Mouse (Mus musculus) limb, embryonic 10.5 days (tissue): ENCODE data around the gene Pard3. TPM values are rescaled to one million over a fixed set of nuclear protein-coding genes. Genes with fewer than 3 reads are reported as not detected.

ENCODE experiments used
- DNase-seq: peaks from one replicate; pipeline ENCODE4 v3.0.0-alpha.2; 2017; ENCODE audit warnings: low spot score
- H3K27ac ChIP-seq: fragments of 300-500 bp; sonication (generic); 2 replicates; pipeline ENCODE4 v1.5.1; 2016; ENCODE audit warnings: mild to moderate bottlenecking
- H3K27me3 ChIP-seq: fragments of 300-500 bp; sonication (generic); 2 replicates; pipeline ENCODE4 v1.6.1; 2016; ENCODE audit warnings: low read depth, mild to moderate bottlenecking; ENCODE audit not compliant: poor library complexity, severe bottlenecking
- H3K36me3 ChIP-seq: fragments of 300-500 bp; sonication (generic); 2 replicates; pipeline ENCODE4 v1.6.1; 2016; ENCODE audit warnings: mild to moderate bottlenecking, moderate library complexity
- H3K4me1 ChIP-seq: fragments of 300-500 bp; sonication (generic); 2 replicates; pipeline ENCODE4 v1.6.1; 2016
- H3K4me3 ChIP-seq: fragments of 300-500 bp; sonication (generic); 2 replicates; pipeline ENCODE4 v1.5.1; 2016; ENCODE audit warnings: mild to moderate bottlenecking, moderate library complexity
- H3K9me3 ChIP-seq: fragments of 300-500 bp; sonication (generic); replicated peaks from 2 replicates; pipeline ENCODE4 v1.6.1; 2016; ENCODE audit warnings: mild to moderate bottlenecking
- WGBS: fragments of 180-500 bp; shearing (Covaris S2); methylation state at CpG from one replicate; pipeline ENCODE4 v1.1.7; 2016; 5-methylcytosine and 5-hydroxymethylcytosine counted together
- polyA plus RNA-seq: library from polyadenylated mRNA; unstranded; fragments of >200 nt; fragmentation: Nextera tagmentation; extraction: Ambion mirVana; gene quantifications from 2 replicates; pipeline ENCODE4 v1.2.1, GENCODE M21; 2016

The Pard3 gene
- polyA plus RNA-seq, 1 experiment from 2014 or later = 34.8 TPM

- peak overlapping the region; percentile 99; the same call in 1 of the 2 replicates for H3K27ac ChIP-seq
- no peaks in the 10 kb centered on the region for H3K27me3 ChIP-seq
- peaks cover 42% of the 10 kb centered on the region for H3K4me1 ChIP-seq
- H3K36me3 ChIP-seq = no peaks in the 10 kb centered on the region
- 61% methylated on average over 1 of the region's 1 CpGs for WGBS
- DNase-seq = no peak
- H3K9me3 ChIP-seq = no peaks in the 10 kb centered on the region
- H3K4me3 ChIP-seq = peak overlapping the region; percentile 89
These were observed 2.1 kb downstream of the Pard3 start for GRCm38 (mm10) chr8:127065791-127066190.

GRCm38 (mm10) chr8:127066501-127066900 lies 2.8 kb downstream of the Pard3 start:
- peaks cover 42% of the 10 kb centered on the region for H3K4me1 ChIP-seq

GRCm38 (mm10) chr8:127068719-127069118 lies 5.0 kb downstream of the Pard3 start:
- H3K9me3 ChIP-seq = no peaks in the 10 kb centered on the region
- no peak overlapping the region for H3K27ac ChIP-seq
- DNase-seq = no peak
- H3K27me3 ChIP-seq = no peaks in the 10 kb centered on the region
- WGBS = 82% methylated on average over 3 of the region's 3 CpGs
- H3K36me3 ChIP-seq = no peaks in the 10 kb centered on the region
- peaks cover 38% of the 10 kb centered on the region for H3K4me1 ChIP-seq
- no peak overlapping the region for H3K4me3 ChIP-seq

More at GRCm38 (mm10) chr8:127066501-127066900, 2.8 kb downstream of the Pard3 start:
- H3K27me3 ChIP-seq = no peaks in the 10 kb centered on the region
- no peak for DNase-seq
- no peaks in the 10 kb centered on the region for H3K36me3 ChIP-seq
- no peaks in the 10 kb centered on the region for H3K9me3 ChIP-seq
- H3K27ac ChIP-seq = no peak overlapping the region
- no peak overlapping the region for H3K4me3 ChIP-seq

GRCm38 (mm10) chr8:127070225-127070624 lies 6.5 kb downstream of the Pard3 start:
- Histone ChIP-seq H3K36me3 (no peaks in the 10 kb centered on the region), H3K27me3 (no peaks in the 10 kb centered on the region), H3K4me3 (no peak overlapping the region), H3K4me1 (peaks cover 37% of the 10 kb centered on the region), H3K27ac (no peak overlapping the region), H3K9me3 (no peaks in the 10 kb centered on the region)
- no peak for DNase-seq
- WGBS = 82% methylated on average over 3 of the region's 3 CpGs

- no peak for DNase-seq
- 66% methylated on average over 5 of the region's 5 CpGs for WGBS
- Histone ChIP-seq H3K4me1 (peaks cover 35% of the 10 kb centered on the region), H3K27me3 (no peaks in the 10 kb centered on the region), H3K27ac (no peak overlapping the region), H3K36me3 (no peaks in the 10 kb centered on the region), H3K4me3 (no peak overlapping the region), H3K9me3 (no peaks in the 10 kb centered on the region)
These were observed 9.4 kb downstream of the Pard3 start for GRCm38 (mm10) chr8:127073052-127073618.

- H3K36me3 ChIP-seq = no peaks in the 10 kb centered on the region
- no peaks in the 10 kb centered on the region for H3K27me3 ChIP-seq
- DNase-seq = no peak
- peaks cover 54% of the 10 kb centered on the region for H3K4me1 ChIP-seq
- 90% methylated on average over 7 of the region's 7 CpGs for WGBS
- no peak overlapping the region for H3K27ac ChIP-seq
- H3K4me3 ChIP-seq = no peak overlapping the region
- no peaks in the 10 kb centered on the region for H3K9me3 ChIP-seq
These were observed 12.8 kb downstream of the Pard3 start for GRCm38 (mm10) chr8:127076511-127076910.

- Histone ChIP-seq H3K9me3 (no peaks in the 10 kb centered on the region), H3K4me3 (no peak overlapping the region), H3K27ac (peak overlapping the region; percentile 36; the same call in 1 of the 2 replicates), H3K4me1 (peaks cover 52% of the 10 kb centered on the region), H3K27me3 (no peaks in the 10 kb centered on the region), H3K36me3 (no peaks in the 10 kb centered on the region)
- 45% methylated on average over 5 of the region's 5 CpGs for WGBS
- DNase-seq = peak; percentile 42
These were observed 15.6 kb downstream of the Pard3 start for GRCm38 (mm10) chr8:127079244-127079805.

GRCm38 (mm10) chr8:127081297-127081696 lies 17.6 kb downstream of the Pard3 start:
- no peak overlapping the region for H3K4me3 ChIP-seq
- 91% methylated on average over 3 of the region's 3 CpGs for WGBS
- H3K36me3 ChIP-seq = no peaks in the 10 kb centered on the region
- no peaks in the 10 kb centered on the region for H3K9me3 ChIP-seq
- H3K4me1 ChIP-seq = peaks cover 56% of the 10 kb centered on the region
- no peak for DNase-seq
- no peaks in the 10 kb centered on the region for H3K27me3 ChIP-seq
- H3K27ac ChIP-seq = no peak overlapping the region

GRCm38 (mm10) chr8:127082486-127082885 lies 18.8 kb downstream of the Pard3 start:
- Histone ChIP-seq H3K27ac (no peak overlapping the region), H3K36me3 (no peaks in the 10 kb centered on the region), H3K27me3 (no peaks in the 10 kb centered on the region), H3K4me1 (peaks cover 56% of the 10 kb centered on the region), H3K4me3 (no peak overlapping the region), H3K9me3 (no peaks in the 10 kb centered on the region)
- 92% methylated on average over 2 of the region's 2 CpGs for WGBS
- no peak for DNase-seq

- no peak for DNase-seq
- Histone ChIP-seq H3K27ac (no peak overlapping the region), H3K27me3 (no peaks in the 10 kb centered on the region), H3K4me1 (peaks cover 58% of the 10 kb centered on the region), H3K4me3 (no peak overlapping the region), H3K36me3 (no peaks in the 10 kb centered on the region), H3K9me3 (no peaks in the 10 kb centered on the region)
- WGBS = 90% methylated on average over 6 of the region's 6 CpGs
These were observed 20.9 kb downstream of the Pard3 start for GRCm38 (mm10) chr8:127084565-127084964.

- H3K4me1 ChIP-seq = peaks cover 70% of the 10 kb centered on the region
- H3K27ac ChIP-seq = peak overlapping the region; percentile 38
- no peaks in the 10 kb centered on the region for H3K9me3 ChIP-seq
- WGBS = 73% methylated on average over 1 of the region's 1 CpGs
- no peak for DNase-seq
- H3K4me3 ChIP-seq = no peak overlapping the region
- H3K36me3 ChIP-seq = peaks cover 6% of the 10 kb centered on the region; the same call in 1 of the 2 replicates
- H3K27me3 ChIP-seq = no peaks in the 10 kb centered on the region
These were observed 23.7 kb downstream of the Pard3 start for GRCm38 (mm10) chr8:127087434-127087833.

GRCm38 (mm10) chr8:127088372-127088771 lies 24.7 kb downstream of the Pard3 start:
- DNase-seq = peak; percentile 81
- WGBS = 6% methylated on average over 9 of the region's 9 CpGs
- Histone ChIP-seq H3K9me3 (no peaks in the 10 kb centered on the region), H3K27ac (peak overlapping the region; percentile 38; the same call in 1 of the 2 replicates), H3K27me3 (no peaks in the 10 kb centered on the region), H3K36me3 (peaks cover 6% of the 10 kb centered on the region; the same call in 1 of the 2 replicates), H3K4me1 (peaks cover 78% of the 10 kb centered on the region), H3K4me3 (peak overlapping the region; percentile 32)

GRCm38 (mm10) chr8:127089021-127089420 lies 25.3 kb downstream of the Pard3 start:
- Histone ChIP-seq H3K27ac (no peak overlapping the region), H3K27me3 (no peaks in the 10 kb centered on the region), H3K4me1 (peaks cover 83% of the 10 kb centered on the region), H3K9me3 (no peaks in the 10 kb centered on the region), H3K36me3 (peaks cover 6% of the 10 kb centered on the region; the same call in 1 of the 2 replicates), H3K4me3 (0 out of 2 replicates have a peak overlapping the region, but pooled peaks have one; percentile 0)
- WGBS = 36% methylated on average over 8 of the region's 8 CpGs
- no peak for DNase-seq
